In genomic region chr13:17802880-17803279, GRCm38 (mm10) we compare ENCODE assay signal across 7 mouse cellular contexts. TPM values are rescaled to one million over a fixed set of nuclear protein-coding genes. Genes with fewer than 3 reads are reported as not detected.
DNase-seq lines count a peak whose midpoint lies in the region; ATAC-seq and TF ChIP-seq lines count a peak whose summit lies in the region.

No protein-coding gene starts in this region.

- peak overlapping the region; percentile 92 for H3K4me3 ChIP-seq in lung, embryonic 15.5 days
- peak overlapping the region; percentile 97 for H3K4me3 ChIP-seq in embryonic facial prominence, embryonic 15.5 days (replicated peaks)
- H3K4me3 ChIP-seq in limb, embryonic 11.5 days (ENCODE audit: low read depth, low read length): peak overlapping the region; percentile 97
- peak overlapping the region; percentile 99 for H3K4me3 ChIP-seq in small intestine, adult 2 months (ENCODE audit: low read depth, low read length)

- whole genome bisulfite sequencing in lung, embryonic 15.5 days: 1% methylated on average over 3 of the region's 3 CpGs
- 1% methylated on average over 3 of the region's 3 CpGs for WGBS in embryonic facial prominence, embryonic 15.5 days
- 13% methylated on average over 3 of the region's 3 CpGs for WGBS in limb, embryonic 11.5 days
- WGBS in small intestine, adult 2 months: under 1% methylated on average over 3 of the region's 3 CpGs

- no peaks in the 10 kb centered on the region for H3K27me3 ChIP-seq in lung, embryonic 15.5 days
- no peaks in the 10 kb centered on the region for H3K27me3 ChIP-seq in embryonic facial prominence, embryonic 15.5 days
- H3K27me3 ChIP-seq in limb, embryonic 11.5 days (ENCODE audit: control insufficient read depth, insufficient read depth, low read length): no peaks in the 10 kb centered on the region
- no peaks in the 10 kb centered on the region for H3K27me3 ChIP-seq in small intestine, adult 2 months (ENCODE audit: control insufficient read depth, insufficient read depth, low read length)

- H3K27ac ChIP-seq in lung, embryonic 15.5 days: peak overlapping the region; percentile 98; the same call in 1 of the 2 replicates
- no peak overlapping the region; the same call in 1 of the 2 replicates for H3K27ac ChIP-seq in embryonic facial prominence, embryonic 15.5 days (replicated peaks)
- H3K27ac ChIP-seq in limb, embryonic 11.5 days (replicated peaks; ENCODE audit: low read depth, low read length): peak overlapping the region; percentile 94; the same call in 1 of the 2 replicates
- peak overlapping the region; percentile 98 for H3K27ac ChIP-seq in small intestine, adult 2 months (ENCODE audit: insufficient read depth, low read depth, low read length)

- no peak for ATAC-seq in lung, embryonic 15.5 days (ENCODE audit: borderline replicate concordance, extremely low read depth, low FRiP score, low TSS enrichment)
- ATAC-seq in embryonic facial prominence, embryonic 15.5 days (ENCODE audit: insufficient number of reproducible peaks, low FRiP score, low TSS enrichment, low read depth): no peak
- ATAC-seq in limb, embryonic 11.5 days (ENCODE audit: insufficient number of reproducible peaks, low FRiP score, low TSS enrichment, low read depth): no peak

- no peaks in the 10 kb centered on the region for H3K36me3 ChIP-seq in lung, embryonic 15.5 days
- 0 out of 2 replicates have a peak, but pooled peaks cover 4% of the 10 kb centered on the region for H3K36me3 ChIP-seq in embryonic facial prominence, embryonic 15.5 days
- H3K36me3 ChIP-seq in limb, embryonic 11.5 days (ENCODE audit: control insufficient read depth, insufficient read depth, low read length): no peaks in the 10 kb centered on the region
- peaks cover 8% of the 10 kb centered on the region; the same call in 1 of the 2 replicates for H3K36me3 ChIP-seq in small intestine, adult 2 months (ENCODE audit: control insufficient read depth, insufficient read depth, low read length)

- no peak for TF ChIP-seq CTCF in small intestine, adult 2 months (IDR thresholded peaks at IDR 0.05; ENCODE audit: extremely low read depth, insufficient read length, insufficient replicate concordance, low read depth, low read length)

- peak overlapping the region; percentile 97 for H3K9ac ChIP-seq in lung, embryonic 15.5 days
- peak overlapping the region; percentile 96 for H3K9ac ChIP-seq in embryonic facial prominence, embryonic 15.5 days
- peak overlapping the region; percentile 95 for H3K9ac ChIP-seq in limb, embryonic 11.5 days (ENCODE audit: low read length)

- H3K9me3 ChIP-seq in lung, embryonic 15.5 days: no peaks in the 10 kb centered on the region
- H3K9me3 ChIP-seq in embryonic facial prominence, embryonic 15.5 days (replicated peaks): no peaks in the 10 kb centered on the region
- H3K9me3 ChIP-seq in limb, embryonic 11.5 days (ENCODE audit: control insufficient read depth, low read length): 0 out of 2 replicates have a peak, but pooled peaks cover 2% of the 10 kb centered on the region

- H3K4me2 ChIP-seq in lung, embryonic 15.5 days: peak overlapping the region; percentile 84
- peak overlapping the region; percentile 82 for H3K4me2 ChIP-seq in embryonic facial prominence, embryonic 15.5 days (replicated peaks)
- H3K4me2 ChIP-seq in limb, embryonic 11.5 days (ENCODE audit: low read depth, severe bottlenecking): peak overlapping the region; percentile 85

- H3K4me1 ChIP-seq in lung, embryonic 15.5 days: peaks cover 12% of the 10 kb centered on the region
- peaks cover 6% of the 10 kb centered on the region; the same call in 1 of the 2 replicates for H3K4me1 ChIP-seq in embryonic facial prominence, embryonic 15.5 days
- peaks cover 3% of the 10 kb centered on the region; the same call in 1 of the 2 replicates for H3K4me1 ChIP-seq in limb, embryonic 11.5 days (ENCODE audit: control insufficient read depth, insufficient read depth, low read length)
- H3K4me1 ChIP-seq in small intestine, adult 2 months (ENCODE audit: control insufficient read depth, insufficient read depth, insufficient read length, low read length): no peaks in the 10 kb centered on the region

- TF ChIP-seq POLR2A in small intestine, adult 2 months (IDR thresholded peaks at IDR 0.05; ENCODE audit: low read depth, low read length): no peak

- DNase-seq in lung, postnatal 25 days (ENCODE audit: low spot score): no peak
- no peak for DNase-seq in limb, embryonic 11.5 days (ENCODE audit: low spot score)
- DNase-seq in embryo, embryonic 10.5 days (ENCODE audit: low spot score): no peak
- DNase-seq in urinary bladder, adult 2 months (ENCODE audit: low spot score): no peak

RNA-seq across cellular contexts. Expression of gene Cdk13, which starts 2.0 kb away (rescaled TPM):
- 15.6 and 17.1 TPM in 2 replicates for polyA plus RNA-seq in lung, embryonic 15.5 days (2015; fragmentation: Nextera tagmentation; extraction: Ambion mirVana)
- polyA plus RNA-seq in embryonic facial prominence, embryonic 15.5 days (2015; fragmentation: Nextera tagmentation; extraction: Ambion mirVana): 13.1 and 14.5 TPM in 2 replicates
- polyA plus RNA-seq in limb, embryonic 11.5 days (2014; fragmentation: Nextera tagmentation; extraction: Ambion mirVana): 18.1 and 20.4 TPM in 2 replicates
- 30.3 and 66.0 TPM in 2 replicates for polyA plus RNA-seq in small intestine, adult 2 months (2012; rRNA removed)
- 23.9 and 27.8 TPM in 2 replicates for polyA plus RNA-seq in urinary bladder, adult 2 months (2012; rRNA removed)
